Mouse (Mus musculus): ENCODE measurements at regions not wholly inside any gene's neighbourhood (a gene's known extent, or its start where the extent isn't known, plus 50 kb on each side); places are given as distances from the start of the nearest gene placed in this dataset.

DNA sequence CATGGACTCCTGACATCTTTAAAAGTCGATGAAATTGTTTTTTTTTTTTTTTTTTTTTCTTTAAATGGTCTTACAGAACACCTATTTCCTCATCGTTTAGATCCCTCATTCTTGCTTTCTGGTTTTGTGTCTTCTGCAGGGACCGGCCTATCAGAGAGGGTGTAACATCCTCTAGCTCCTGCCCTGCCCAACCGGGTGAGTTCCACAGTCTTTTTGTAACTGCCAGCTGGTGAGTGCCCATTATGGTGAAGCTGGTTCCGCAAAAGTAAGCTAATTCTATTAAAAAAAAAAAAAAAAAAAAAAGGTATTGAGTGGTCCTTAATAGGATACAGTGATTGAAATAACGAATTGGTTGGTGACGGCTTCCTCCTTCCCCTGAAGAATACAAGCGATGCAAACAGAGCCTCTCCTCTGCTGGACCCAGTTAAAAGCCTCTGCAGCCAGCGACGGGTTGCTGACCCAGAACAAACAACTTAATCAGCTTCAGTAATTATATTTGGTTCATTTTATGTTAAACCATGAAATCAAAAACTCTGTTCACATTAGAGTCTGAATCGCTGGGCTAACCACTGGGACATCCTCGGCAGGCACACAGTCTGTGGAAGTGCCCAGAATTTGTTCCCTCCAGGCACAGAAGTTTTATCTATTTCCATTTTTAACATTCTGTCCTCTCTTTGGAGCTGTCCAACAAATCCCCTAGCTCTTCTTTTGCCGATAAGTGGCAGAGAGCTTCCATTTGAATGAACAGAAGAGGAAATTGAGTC lies 126.9 kb upstream of the Pabpc6 start:
- TF ChIP-seq CTCF (IDR thresholded peaks at IDR 0.05; ENCODE audit: insufficient read depth, low read length) (no peak), POLR2A (IDR thresholded peaks at IDR 0.05; ENCODE audit: borderline replicate concordance, extremely low read depth, low read depth, low read length) (no peak)

All from lung, adult 2 months (tissue).